Mouse (Mus musculus) kidney, embryonic 16.5 days (tissue): ENCODE measurements around the gene Hsd3b5. TPM values are rescaled to one million over a fixed set of nuclear protein-coding genes. Genes with fewer than 3 reads are reported as not detected.
"Not testable (repeated sequence)": the region's sequence is repeated elsewhere in the genome, so short reads cannot be mapped to it uniquely, and the experiment has no call there.

ENCODE experiments used
- ATAC-seq: fragments of 200-750 bp; cut with Nextera tagmentation; 2 replicates; pipeline ENCODE4 v1.8.0; 2017; ENCODE audit warnings: moderate TSS enrichment; ENCODE audit not compliant: low FRiP score, low TSS enrichment
- H3K27ac ChIP-seq: fragments of 300-500 bp; sonication (generic); 2 replicates; pipeline ENCODE4 v1.5.1; 2014; ENCODE audit warnings: low read length
- H3K27me3 ChIP-seq: fragments of 300-500 bp; sonication (generic); 2 replicates; pipeline ENCODE4 v1.6.1; 2014; ENCODE audit warnings: low read length, control low read depth, mixed read lengths; ENCODE audit not compliant: insufficient read depth
- H3K36me3 ChIP-seq: fragments of 300-500 bp; sonication (generic); 2 replicates; pipeline ENCODE4 v1.6.1; 2014; ENCODE audit warnings: low read length, control low read depth, mixed read lengths; ENCODE audit not compliant: insufficient read depth
- H3K4me1 ChIP-seq: fragments of 300-500 bp; sonication (generic); 2 replicates; pipeline ENCODE4 v1.6.1; 2014; ENCODE audit warnings: low read length, control low read depth, mixed read lengths; ENCODE audit not compliant: insufficient read depth
- H3K4me2 ChIP-seq: fragments of 300-500 bp; sonication (generic); replicated peaks from 2 replicates; pipeline ENCODE4 v1.6.1; 2014; ENCODE audit warnings: low read depth, low read length
- H3K4me3 ChIP-seq: fragments of 300-500 bp; sonication (generic); 2 replicates; pipeline ENCODE4 v1.5.1; 2014; ENCODE audit warnings: mild to moderate bottlenecking, low read length
- H3K9ac ChIP-seq: fragments of 300-500 bp; sonication (generic); replicated peaks from 2 replicates; pipeline ENCODE4 v1.6.1; 2014; ENCODE audit warnings: low read length
- H3K9me3 ChIP-seq: fragments of 300-500 bp; sonication (generic); 2 replicates; pipeline ENCODE4 v1.6.1; 2016; ENCODE audit warnings: low read length, control low read depth
- WGBS: fragments of 180-500 bp; shearing (Covaris S2); extraction: QIAGEN DNeasy Blood & Tissue Kit; methylation state at CpG from one replicate; pipeline ENCODE4 v1.1.7; 2014; 5-methylcytosine and 5-hydroxymethylcytosine counted together
- polyA plus RNA-seq: library from polyadenylated mRNA; unstranded; fragments of >200 nt; fragmentation: Nextera tagmentation; extraction: Ambion mirVana; gene quantifications from 2 replicates; pipeline ENCODE4 v1.2.1, GENCODE M21; 2015

The Hsd3b5 gene
- polyA plus RNA-seq = 0.18 TPM in 1 of 2 replicates, not detected in the other

DNA sequence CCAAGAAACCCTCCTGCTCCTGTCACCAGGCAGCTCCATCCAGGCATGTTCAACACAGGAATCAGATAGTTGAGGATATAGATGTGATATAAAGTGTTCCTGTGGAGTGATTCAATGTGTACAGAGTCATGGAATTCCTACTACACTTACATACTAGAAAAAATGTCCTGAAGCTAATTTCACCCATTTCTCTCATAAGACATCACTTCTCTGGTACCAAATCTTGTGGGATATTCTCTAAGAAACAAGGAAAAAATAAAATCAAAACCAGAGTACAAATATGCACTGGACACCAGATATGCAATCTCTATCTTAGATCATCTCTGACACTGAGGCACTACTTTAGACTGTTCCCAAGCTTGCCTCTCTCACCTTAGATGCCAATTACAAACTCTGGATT is at the start of gene Hsd3b5:
TSS of gene Hsd3b5 (minus strand) at position 101 of the 400 bp plus-strand sequence.
- Histone ChIP-seq H3K4me2 (no peak within 1 kb of the TSS), H3K4me3 (no peak within 1 kb of the TSS), H3K27me3 (no peaks in the 10 kb centered on the region), H3K4me1 (no peaks in the 10 kb centered on the region), H3K9ac (no peak within 1 kb of the TSS), H3K27ac (no peak within 1 kb of the TSS), H3K36me3 (no peaks in the 10 kb centered on the region), H3K9me3 (no peaks in the 10 kb centered on the region)
- ATAC-seq = no peak

DNA sequence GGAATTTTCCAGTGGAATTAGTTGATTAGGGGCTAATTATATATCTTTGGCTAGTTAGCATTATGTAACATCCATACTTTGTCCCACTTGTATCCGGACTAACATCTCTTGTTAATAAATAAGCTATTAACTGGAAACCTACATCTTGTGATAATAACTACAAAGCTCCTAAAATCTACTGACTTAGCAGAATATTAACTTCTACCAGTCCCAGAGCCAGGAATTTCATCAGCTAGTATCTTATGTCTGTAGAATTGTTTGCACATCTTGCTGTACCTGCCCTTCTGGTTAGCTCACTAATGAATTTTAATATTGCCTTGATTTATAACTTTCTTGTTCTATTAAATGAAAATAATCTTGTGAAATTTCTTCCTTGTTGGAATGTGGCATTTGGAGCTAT is 5.1 kb upstream of the Hsd3b5 start:
- Histone ChIP-seq H3K9me3 (no peaks in the 10 kb centered on the region), H3K9ac (no peak overlapping the region), H3K27me3 (no peaks in the 10 kb centered on the region), H3K27ac (no peak overlapping the region), H3K4me1 (no peaks in the 10 kb centered on the region), H3K4me2 (no peak overlapping the region), H3K36me3 (no peaks in the 10 kb centered on the region), H3K4me3 (no peak overlapping the region)
- WGBS = 72% methylated on average over 1 of the region's 1 CpGs
- ATAC-seq = no peak

DNA sequence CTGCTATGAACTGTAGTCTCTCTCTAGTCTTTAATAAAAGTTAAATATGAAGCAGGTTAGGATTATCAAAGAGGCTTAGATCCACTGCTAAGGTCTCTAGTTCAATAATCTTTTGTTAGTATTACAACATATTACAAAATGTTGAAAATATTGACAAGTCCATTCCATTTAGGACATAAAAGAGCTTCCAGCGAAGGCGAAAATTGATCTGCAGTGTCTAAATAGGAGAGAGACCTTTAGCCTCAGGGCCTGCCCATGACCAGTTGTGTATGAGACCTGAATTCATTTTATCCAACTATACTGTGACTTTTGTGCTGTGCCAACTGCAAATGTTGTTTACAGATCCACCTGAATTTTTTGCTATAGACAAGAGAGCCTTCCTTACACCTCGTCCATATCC is 419 bp downstream of the Hsd3b5 start:
- no peaks in the 10 kb centered on the region for H3K27me3 ChIP-seq
- no peak overlapping the region for H3K4me2 ChIP-seq
- no peak for ATAC-seq
- no peaks in the 10 kb centered on the region for H3K9me3 ChIP-seq
- H3K4me1 ChIP-seq = no peaks in the 10 kb centered on the region
- H3K4me3 ChIP-seq = no peak overlapping the region
- H3K36me3 ChIP-seq = no peaks in the 10 kb centered on the region
- H3K27ac ChIP-seq = no peak overlapping the region
- no peak overlapping the region for H3K9ac ChIP-seq
- 86% methylated on average over 3 of the region's 3 CpGs for WGBS

GRCm38 (mm10) chr3:98616786-98617185 is 13.3 kb downstream of the Hsd3b5 start:
- H3K4me1 ChIP-seq, H3K4me2 ChIP-seq, H3K9me3 ChIP-seq, H3K27ac ChIP-seq, H3K27me3 ChIP-seq, H3K9ac ChIP-seq, ATAC-seq, H3K4me3 ChIP-seq, H3K36me3 ChIP-seq: not testable (repeated sequence)
- 75% methylated on average over 1 of the region's 1 CpGs for WGBS

GRCm38 (mm10) chr3:98616244-98616643 is 13.8 kb downstream of the Hsd3b5 start:
- not testable (repeated sequence) for H3K4me2 ChIP-seq
- WGBS = 21% methylated on average over 2 of the region's 2 CpGs

GRCm38 (mm10) chr3:98614406-98614927 is 15.6 kb downstream of the Hsd3b5 start:
- H3K27me3 ChIP-seq, H3K4me2 ChIP-seq, H3K36me3 ChIP-seq, H3K9ac ChIP-seq, H3K4me3 ChIP-seq, H3K4me1 ChIP-seq, H3K9me3 ChIP-seq: not testable (repeated sequence)
- H3K27ac ChIP-seq = peak overlapping the region; percentile 51; the same call in 1 of the 2 replicates
- WGBS = 34% methylated on average over 2 of the region's 2 CpGs
- ATAC-seq = peak; percentile 86

More at GRCm38 (mm10) chr3:98616244-98616643, 13.8 kb downstream of the Hsd3b5 start:
- not testable (repeated sequence) for H3K4me3 ChIP-seq, H3K27me3 ChIP-seq, H3K36me3 ChIP-seq, H3K27ac ChIP-seq, H3K9ac ChIP-seq, H3K4me1 ChIP-seq, H3K9me3 ChIP-seq
- peak; percentile 32; the same call in 1 of the 2 replicates for ATAC-seq

DNA sequence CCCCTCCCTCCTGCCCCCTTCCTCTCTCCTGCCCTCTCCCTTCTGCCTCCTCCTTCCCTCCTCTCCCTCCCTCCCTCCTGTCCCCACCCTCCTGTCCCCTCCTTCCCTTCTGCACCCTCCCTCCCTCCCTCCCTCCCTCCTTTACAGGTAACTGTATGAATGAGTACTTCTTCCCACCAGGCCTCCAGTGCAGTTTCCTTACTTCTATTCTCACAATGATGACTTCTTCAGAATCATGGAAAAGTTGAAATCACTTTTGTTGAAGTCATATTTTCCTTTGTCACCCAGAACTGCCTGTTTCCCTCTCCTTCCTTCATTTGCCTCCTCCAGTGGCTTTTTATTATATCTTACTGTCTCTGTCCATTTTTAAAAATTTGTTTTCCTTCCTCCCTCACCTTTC is 16.1 kb downstream of the Hsd3b5 start:
- Histone ChIP-seq H3K4me1 (no peaks in the 10 kb centered on the region), H3K4me2 (no peak overlapping the region), H3K9me3 (no peaks in the 10 kb centered on the region), H3K36me3 (no peaks in the 10 kb centered on the region), H3K27ac (peak overlapping the region; percentile 51; the same call in 1 of the 2 replicates), H3K27me3 (no peaks in the 10 kb centered on the region), H3K9ac (no peak overlapping the region), H3K4me3 (no peak overlapping the region)
- peak; percentile 47; the same call in 1 of the 2 replicates for ATAC-seq

- H3K9ac ChIP-seq, H3K9me3 ChIP-seq, H3K4me3 ChIP-seq, H3K27me3 ChIP-seq, H3K4me2 ChIP-seq, H3K27ac ChIP-seq, H3K36me3 ChIP-seq, H3K4me1 ChIP-seq: not testable (repeated sequence)
- peak; percentile 82 for ATAC-seq
Measured at GRCm38 (mm10) chr3:98613540-98613939, 16.5 kb downstream of the Hsd3b5 start.

- Histone ChIP-seq H3K36me3 (no peaks in the 10 kb centered on the region), H3K27ac (no peak within 1 kb of the TSS), H3K27me3 (no peaks in the 10 kb centered on the region), H3K4me2 (no peak within 1 kb of the TSS), H3K4me3 (no peak within 1 kb of the TSS), H3K9me3 (no peaks in the 10 kb centered on the region), H3K9ac (no peak within 1 kb of the TSS), H3K4me1 (no peaks in the 10 kb centered on the region)
- ATAC-seq = no peak
Measured at GRCm38 (mm10) chr3:98588707-98589106, 41.3 kb downstream of the Hsd3b5 start, which contains the start of gene Gm10681. Gene Gm10681 (minus strand): TSS chr3:98588807.

DNA sequence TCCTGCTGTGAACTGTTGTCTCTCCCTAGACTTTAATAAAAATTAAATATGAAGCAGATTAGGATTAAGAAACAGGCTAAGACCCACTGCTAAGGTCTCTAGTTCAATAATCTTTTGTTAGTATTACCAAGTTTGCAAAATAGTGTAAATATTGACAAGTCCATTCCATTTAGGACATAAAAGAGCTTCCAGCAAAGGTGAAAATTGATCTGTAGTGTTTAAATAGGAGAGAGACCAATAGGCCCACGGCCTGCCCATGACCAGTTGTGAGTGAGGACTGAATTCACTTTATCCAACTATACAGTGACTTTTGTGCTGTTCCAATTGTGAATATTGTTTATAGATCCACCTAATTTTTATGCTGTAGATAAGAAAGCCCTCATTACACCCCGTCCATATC is 42.3 kb downstream of the Hsd3b5 start:
- Histone ChIP-seq H3K9ac (no peak overlapping the region), H3K27me3 (no peaks in the 10 kb centered on the region), H3K36me3 (no peaks in the 10 kb centered on the region), H3K9me3 (no peaks in the 10 kb centered on the region), H3K4me3 (no peak overlapping the region), H3K27ac (no peak overlapping the region), H3K4me2 (no peak overlapping the region), H3K4me1 (no peaks in the 10 kb centered on the region)
- no peak for ATAC-seq
- 86% methylated on average over 2 of the region's 2 CpGs for WGBS
